In genomic region chr11:68417001-68417400, GRCm38 (mm10) we compare ENCODE assay signal across 30 mouse cellular contexts. TPM values are rescaled to one million over a fixed set of nuclear protein-coding genes. Genes with fewer than 3 reads are reported as not detected.
A peak's percentile ranks its signal among the peaks of the same experiment; 100 is the strongest.
DNase-seq lines count a peak whose midpoint lies in the region; ATAC-seq and TF ChIP-seq lines count a peak whose summit lies in the region.
"Had no signal": no experiment of that assay in that cellular context is flagged by ENCODE, and none has a peak within 500 bp of the region (broad histone marks: within the 10 kb centered on the region; RNA-seq: fewer than 3 reads in every experiment).

No protein-coding gene starts in this region.

- DNase-seq in adrenal gland, postnatal 14 days = peak; percentile 45
- no peak for DNase-seq in adrenal gland, postnatal 25 days
- peak; percentile 32 for DNase-seq in liver, adult 2 months (ENCODE audit: extremely low read depth, low read depth, low spot score)
- DNase-seq in liver, postnatal 0 days = no peak
- DNase-seq in R1 (ENCODE audit: low read depth, low spot score) = peak; percentile 45
- no peak for DNase-seq in cerebellum, postnatal 25 days
- DNase-seq: cerebellum, adult 11 months; cerebellum, adult 2 months; cerebellum, adult 9-11 months; cerebellum, postnatal 36 days; embryo, embryonic 11 days; gastrocnemius, postnatal 10 days; gastrocnemius, postnatal 36 days; heart, adult 2 months; heart, postnatal 14 days; heart, postnatal 4 days; kidney, adult 18-20 months had no signal

- no peak for TF ChIP-seq POLR2A in liver, adult 2 months (IDR thresholded peaks at IDR 0.05; ENCODE audit: extremely low read depth, insufficient read depth, low read length)

- H3K9ac ChIP-seq in liver, adult 2 months (ENCODE audit: low read depth, low read length) = no peak overlapping the region
- no peak overlapping the region for H3K9ac ChIP-seq in liver, postnatal 0 days (replicated peaks)
- H3K9ac ChIP-seq: embryonic facial prominence, embryonic 13.5 days; forebrain, embryonic 12.5 days; forebrain, embryonic 15.5 days; heart, embryonic 13.5 days; hindbrain, embryonic 14.5 days had no signal

- H3K4me1 ChIP-seq in liver, adult 2 months (ENCODE audit: control insufficient read depth, insufficient read depth, low read length) = no peaks in the 10 kb centered on the region
- no peaks in the 10 kb centered on the region for H3K4me1 ChIP-seq in liver, postnatal 0 days (ENCODE audit: insufficient read depth)
- H3K4me1 ChIP-seq: embryonic facial prominence, embryonic 13.5 days; forebrain, embryonic 12.5 days; forebrain, embryonic 15.5 days; heart, embryonic 13.5 days had no signal

- ATAC-seq in liver, postnatal 0 days = no peak
- ATAC-seq: forebrain, embryonic 15.5 days; hindbrain, postnatal 0 days; intestine, embryonic 16.5 days; Patski had no signal

- no peaks in the 10 kb centered on the region for H3K79me2 ChIP-seq in liver, adult 2 months (ENCODE audit: control insufficient read depth, insufficient read depth, low read length)

- no peaks in the 10 kb centered on the region for H3K36me3 ChIP-seq in liver, adult 2 months (ENCODE audit: control insufficient read depth, insufficient read depth, low read length)
- H3K36me3 ChIP-seq in liver, postnatal 0 days (replicated peaks; ENCODE audit: insufficient read depth, low read length) = no peaks in the 10 kb centered on the region
- H3K36me3 ChIP-seq: embryonic facial prominence, embryonic 10.5 days; embryonic facial prominence, embryonic 13.5 days; forebrain, embryonic 12.5 days; forebrain, embryonic 15.5 days; G1E; heart, embryonic 10.5 days; heart, embryonic 13.5 days had no signal

- H3K4me3 ChIP-seq in liver, adult 2 months (ENCODE audit: insufficient read depth, low read depth, low read length) = no peak overlapping the region
- H3K4me3 ChIP-seq in liver, postnatal 0 days (ENCODE audit: low read depth, low read length) = no peak overlapping the region
- H3K4me3 ChIP-seq: embryonic facial prominence, embryonic 10.5 days; embryonic facial prominence, embryonic 13.5 days; erythroblast, embryonic 14.5 days; forebrain, embryonic 12.5 days; forebrain, embryonic 15.5 days; heart, adult 2 months; heart, embryonic 10.5 days; heart, embryonic 13.5 days had no signal

- no peak overlapping the region for H3K4me2 ChIP-seq in liver, postnatal 0 days (ENCODE audit: low read depth, low read length)
- H3K4me2 ChIP-seq: embryonic facial prominence, embryonic 13.5 days; forebrain, embryonic 12.5 days; forebrain, embryonic 15.5 days; heart, embryonic 13.5 days; hindbrain, embryonic 14.5 days had no signal

- no peaks in the 10 kb centered on the region; the same call in 1 of the 2 replicates for H3K27me3 ChIP-seq in liver, adult 2 months (ENCODE audit: control insufficient read depth, insufficient read depth, low read length)
- no peaks in the 10 kb centered on the region for H3K27me3 ChIP-seq in liver, postnatal 0 days (ENCODE audit: insufficient read depth, low read length)
- H3K27me3 ChIP-seq: forebrain, embryonic 12.5 days; forebrain, embryonic 15.5 days; Patski had no signal

- TF ChIP-seq EP300 in liver, postnatal 0 days (IDR thresholded peaks at IDR 0.05; ENCODE audit: low read depth) = no peak

- TF ChIP-seq CTCF in liver, adult 2 months (IDR thresholded peaks at IDR 0.05; ENCODE audit: low read depth, low read length) = no peak
- TF ChIP-seq CTCF in liver, postnatal 0 days (IDR thresholded peaks at IDR 0.05; ENCODE audit: low read depth) = no peak

- WGBS in liver, adult 2 months = 38% methylated on average over 3 of the region's 3 CpGs
- 43% methylated on average over 3 of the region's 3 CpGs for WGBS in liver, postnatal 0 days (ENCODE audit: insufficient replicate concordance)

- H3K9me3 ChIP-seq in liver, postnatal 0 days (ENCODE audit: low read length) = no peaks in the 10 kb centered on the region; the same call in 1 of the 2 replicates
- H3K9me3 ChIP-seq: embryonic facial prominence, embryonic 13.5 days; forebrain, embryonic 15.5 days had no signal

- H3K27ac ChIP-seq in liver, adult 2 months (replicated peaks; ENCODE audit: insufficient read depth, low read depth, low read length) = no peak overlapping the region
- no peak overlapping the region for H3K27ac ChIP-seq in liver, postnatal 0 days (ENCODE audit: low read depth)
- H3K27ac ChIP-seq: embryonic facial prominence, embryonic 10.5 days; embryonic facial prominence, embryonic 13.5 days; forebrain, embryonic 12.5 days; forebrain, embryonic 15.5 days; heart, adult 2 months; heart, embryonic 10.5 days; heart, embryonic 13.5 days; hindbrain, embryonic 14.5 days; hindbrain, postnatal 0 days had no signal

RNA-seq across cellular contexts. Expression of gene Pik3r5, which starts 14.9 kb away (rescaled TPM):
- 0.67 and 4.2 TPM in 2 replicates for total RNA-seq in adrenal gland, postnatal 14 days (2021)
- 0.94 and 1.3 TPM in 2 replicates for total RNA-seq in adrenal gland, postnatal 25 days (2021)
- total RNA-seq in liver, adult 2 months (2014; rRNA removed) = 0.28 and 1.2 TPM in 2 replicates
- 0.29 and 0.77 TPM in 2 replicates for polyA plus RNA-seq in liver, adult 2 months (2012; rRNA removed)
- 0.82 and 0.86 TPM in 2 replicates for polyA plus RNA-seq in liver, postnatal 0 days (2015; fragmentation: Nextera tagmentation; extraction: Ambion mirVana)

RNA-seq across cellular contexts. Expression of gene Ntn1, which starts 16.4 kb away (rescaled TPM):
- 7.5 and 8.8 TPM in 2 replicates for total RNA-seq in adrenal gland, postnatal 14 days (2021)
- 5.5 and 6.4 TPM in 2 replicates for total RNA-seq in adrenal gland, postnatal 25 days (2021)
- total RNA-seq in liver, adult 2 months (2014; rRNA removed) = 4.9 and 7.2 TPM in 2 replicates
- polyA plus RNA-seq in liver, adult 2 months (2012; rRNA removed) = 5.5 and 7.8 TPM in 2 replicates
- 0.76 and 0.95 TPM in 2 replicates for polyA plus RNA-seq in liver, postnatal 0 days (2015; fragmentation: Nextera tagmentation; extraction: Ambion mirVana)
- total RNA-seq: granulocyte monocyte progenitor cell, adult 5-6 weeks had no signal
- polyA plus RNA-seq: erythroblast, embryonic 14.5 days; G1E had no signal

Comparison
In these comparisons a context has a peak if more than half of its experiments do, and no peak if none do; other contexts are left out.
1. DNase-seq: peak in adrenal gland, postnatal 14 days (single experiment), liver, adult 2 months (single experiment) and R1 (single experiment); none in adrenal gland, postnatal 25 days (single experiment), liver, postnatal 0 days (single experiment) and cerebellum, postnatal 25 days (0 of 2).